Mouse (Mus musculus) bone marrow macrophage, adult 2 months (primary cell): Measurements from ENCODE around the gene Gramd4.

ENCODE experiments used
- CTCF ChIP-seq: IDR thresholded peaks from 2 replicates; pipeline ENCODE4 v1.5.1; 2012; ENCODE audit warnings: low read depth, mild to moderate bottlenecking, low read length, moderate library complexity
- POLR2A ChIP-seq: IDR thresholded peaks from 2 replicates; pipeline ENCODE4 v1.6.1; 2012; ENCODE audit warnings: mild to moderate bottlenecking, low read depth, low read length, borderline replicate concordance

DNA sequence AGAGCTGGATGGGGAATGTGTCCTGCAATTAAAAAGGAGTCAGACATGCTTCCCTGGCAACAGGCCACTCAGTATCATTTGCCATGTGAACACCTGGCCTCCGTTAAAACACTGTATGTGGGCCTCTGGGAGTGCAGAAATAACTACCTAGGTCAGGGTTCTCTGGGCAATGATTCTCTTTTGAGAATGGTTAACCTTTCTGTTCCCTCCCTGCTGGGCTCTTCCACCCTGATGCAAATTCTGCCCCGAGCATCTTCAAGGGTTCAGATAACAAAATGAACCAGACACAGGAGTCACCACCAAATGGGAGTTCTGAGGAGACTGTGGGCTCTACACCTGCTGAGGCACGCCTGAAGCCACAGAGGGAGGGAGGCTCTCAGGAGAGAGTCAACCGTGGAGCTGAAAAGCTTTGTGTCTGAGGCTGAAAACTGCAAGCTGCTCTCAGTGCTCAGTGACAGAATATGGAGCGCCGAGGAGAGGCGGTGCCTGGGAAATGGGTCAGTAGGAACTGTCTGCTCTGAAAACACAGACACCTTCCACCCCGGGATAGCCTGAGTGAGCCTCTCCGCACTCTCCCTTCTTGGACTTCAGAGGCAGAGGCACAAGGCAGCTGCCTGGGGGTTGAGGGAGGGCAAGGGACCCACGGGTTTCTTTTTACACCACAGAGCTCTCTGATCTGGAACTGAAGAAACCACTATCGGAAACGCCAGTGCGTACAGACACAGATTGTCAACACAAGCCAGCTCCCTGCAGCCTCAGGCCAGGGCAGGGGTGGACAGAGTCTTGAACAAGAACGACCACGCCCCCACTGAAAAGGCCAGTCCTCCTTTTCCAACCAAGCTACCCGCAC is 115.9 kb downstream of the Gramd4 start:
- no peak for TF ChIP-seq CTCF
- TF ChIP-seq POLR2A, result no peak
